Mouse (Mus musculus): Measurements from ENCODE around the gene Tbxas1. TPM values are rescaled to one million over a fixed set of nuclear protein-coding genes. Genes with fewer than 3 reads are reported as not detected.

Tbxas1 gene
- polyA plus RNA-seq, 1 experiment from 2014 or later, result 2.0 TPM

- Histone ChIP-seq H3K4me1 (replicated peaks; ENCODE audit: control insufficient read depth, insufficient read depth) (no peaks in the 10 kb centered on the region), H3K27me3 (ENCODE audit: control insufficient read depth, insufficient read depth, low read length) (no peaks in the 10 kb centered on the region), H3K9me3 (ENCODE audit: control insufficient read depth, low read length) (no peaks in the 10 kb centered on the region), H3K4me2 (replicated peaks; ENCODE audit: low read depth) (no peak overlapping the region), H3K27ac (replicated peaks) (no peak overlapping the region), H3K9ac (ENCODE audit: low read length) (no peak overlapping the region), H3K4me3 (ENCODE audit: low read depth, low read length) (no peak overlapping the region), H3K36me3 (ENCODE audit: control insufficient read depth, insufficient read depth, low read length) (no peaks in the 10 kb centered on the region)
- TF ChIP-seq EP300 (optimal IDR thresholded peaks at IDR 0.05) (no peak), CTCF (IDR thresholded peaks at IDR 0.05; ENCODE audit: low read depth) (no peak)
- ATAC-seq (ENCODE audit: low FRiP score, low TSS enrichment), result no peak
- no peak for DNase-seq (ENCODE audit: low spot score)
Measured at GRCm38 (mm10) chr6:39074186-39074585, 199.0 kb downstream of the Tbxas1 start.

- H3K4me1 ChIP-seq (replicated peaks; ENCODE audit: control insufficient read depth, insufficient read depth), result no peaks in the 10 kb centered on the region
- ATAC-seq (ENCODE audit: low FRiP score, low TSS enrichment), result no peak
- no peak overlapping the region for H3K9ac ChIP-seq (ENCODE audit: low read length)
- no peak overlapping the region for H3K4me3 ChIP-seq (ENCODE audit: low read depth, low read length)
- H3K36me3 ChIP-seq (ENCODE audit: control insufficient read depth, insufficient read depth, low read length), result no peaks in the 10 kb centered on the region
- no peak for DNase-seq (ENCODE audit: low spot score)
- no peak overlapping the region for H3K4me2 ChIP-seq (replicated peaks; ENCODE audit: low read depth)
- H3K27me3 ChIP-seq (ENCODE audit: control insufficient read depth, insufficient read depth, low read length), result no peaks in the 10 kb centered on the region
- no peak for TF ChIP-seq CTCF (IDR thresholded peaks at IDR 0.05; ENCODE audit: low read depth)
- TF ChIP-seq EP300 (optimal IDR thresholded peaks at IDR 0.05), result no peak
- no peaks in the 10 kb centered on the region for H3K9me3 ChIP-seq (ENCODE audit: control insufficient read depth, low read length)
- H3K27ac ChIP-seq (replicated peaks), result no peak overlapping the region
Measured at GRCm38 (mm10) chr6:39076498-39076897, 201.3 kb downstream of the Tbxas1 start.

GRCm38 (mm10) chr6:39104631-39105030 is 229.4 kb downstream of the Tbxas1 start:
- WGBS, result 81% methylated on average over 4 of the region's 4 CpGs
- ATAC-seq (ENCODE audit: low FRiP score, low TSS enrichment), result no peak

GRCm38 (mm10) chr6:39106812-39107211 is 231.6 kb downstream of the Tbxas1 start:
- Histone ChIP-seq H3K9ac (ENCODE audit: low read length) (no peak overlapping the region), H3K36me3 (ENCODE audit: control insufficient read depth, insufficient read depth, low read length) (peaks cover 5% of the 10 kb centered on the region; the same call in 1 of the 2 replicates), H3K4me2 (replicated peaks; ENCODE audit: low read depth) (no peak overlapping the region), H3K27me3 (ENCODE audit: control insufficient read depth, insufficient read depth, low read length) (no peaks in the 10 kb centered on the region), H3K27ac (replicated peaks) (no peak overlapping the region), H3K4me3 (ENCODE audit: low read depth, low read length) (no peak overlapping the region), H3K4me1 (replicated peaks; ENCODE audit: control insufficient read depth, insufficient read depth) (no peaks in the 10 kb centered on the region), H3K9me3 (ENCODE audit: control insufficient read depth, low read length) (no peaks in the 10 kb centered on the region)
- TF ChIP-seq EP300 (optimal IDR thresholded peaks at IDR 0.05) (no peak), CTCF (IDR thresholded peaks at IDR 0.05; ENCODE audit: low read depth) (peak; percentile 58)
- 53% methylated on average over 2 of the region's 2 CpGs for WGBS
- DNase-seq (ENCODE audit: low spot score) (no peak), ATAC-seq (ENCODE audit: low FRiP score, low TSS enrichment) (no peak)

More at GRCm38 (mm10) chr6:39104631-39105030, 229.4 kb downstream of the Tbxas1 start:
- Histone ChIP-seq H3K27ac (replicated peaks) (no peak overlapping the region), H3K4me1 (replicated peaks; ENCODE audit: control insufficient read depth, insufficient read depth) (no peaks in the 10 kb centered on the region), H3K36me3 (ENCODE audit: control insufficient read depth, insufficient read depth, low read length) (no peaks in the 10 kb centered on the region; the same call in 1 of the 2 replicates), H3K27me3 (ENCODE audit: control insufficient read depth, insufficient read depth, low read length) (no peaks in the 10 kb centered on the region), H3K4me3 (ENCODE audit: low read depth, low read length) (no peak overlapping the region), H3K4me2 (replicated peaks; ENCODE audit: low read depth) (no peak overlapping the region), H3K9me3 (ENCODE audit: control insufficient read depth, low read length) (no peaks in the 10 kb centered on the region), H3K9ac (ENCODE audit: low read length) (no peak overlapping the region)
- no peak for DNase-seq (ENCODE audit: low spot score)
- no peak for TF ChIP-seq EP300 (optimal IDR thresholded peaks at IDR 0.05)
- no peak for TF ChIP-seq CTCF (IDR thresholded peaks at IDR 0.05; ENCODE audit: low read depth)

- Histone ChIP-seq H3K36me3 (ENCODE audit: control insufficient read depth, insufficient read depth, low read length) (peaks cover 5% of the 10 kb centered on the region; the same call in 1 of the 2 replicates), H3K27ac (replicated peaks) (no peak overlapping the region), H3K9me3 (ENCODE audit: control insufficient read depth, low read length) (no peaks in the 10 kb centered on the region), H3K4me2 (replicated peaks; ENCODE audit: low read depth) (no peak overlapping the region), H3K27me3 (ENCODE audit: control insufficient read depth, insufficient read depth, low read length) (no peaks in the 10 kb centered on the region), H3K9ac (ENCODE audit: low read length) (no peak overlapping the region), H3K4me1 (replicated peaks; ENCODE audit: control insufficient read depth, insufficient read depth) (no peaks in the 10 kb centered on the region), H3K4me3 (ENCODE audit: low read depth, low read length) (no peak overlapping the region)
- ATAC-seq (ENCODE audit: low FRiP score, low TSS enrichment), result no peak
- WGBS, result 92% methylated on average over 3 of the region's 3 CpGs
- no peak for TF ChIP-seq CTCF (IDR thresholded peaks at IDR 0.05; ENCODE audit: low read depth)
- no peak for TF ChIP-seq EP300 (optimal IDR thresholded peaks at IDR 0.05)
- DNase-seq (ENCODE audit: low spot score), result no peak
Measured at GRCm38 (mm10) chr6:39112701-39113100, 237.5 kb downstream of the Tbxas1 start.

- H3K36me3 ChIP-seq (ENCODE audit: control insufficient read depth, insufficient read depth, low read length), result peaks cover 5% of the 10 kb centered on the region; the same call in 1 of the 2 replicates
- DNase-seq (ENCODE audit: low spot score) (no peak), ATAC-seq (ENCODE audit: low FRiP score, low TSS enrichment) (no peak)
- 87% methylated on average over 3 of the region's 3 CpGs for WGBS
- H3K4me3 ChIP-seq (ENCODE audit: low read depth, low read length), result no peak overlapping the region
- no peaks in the 10 kb centered on the region for H3K4me1 ChIP-seq (replicated peaks; ENCODE audit: control insufficient read depth, insufficient read depth)
- no peaks in the 10 kb centered on the region for H3K9me3 ChIP-seq (ENCODE audit: control insufficient read depth, low read length)
- no peaks in the 10 kb centered on the region for H3K27me3 ChIP-seq (ENCODE audit: control insufficient read depth, insufficient read depth, low read length)
- no peak overlapping the region for H3K4me2 ChIP-seq (replicated peaks; ENCODE audit: low read depth)
- TF ChIP-seq CTCF (IDR thresholded peaks at IDR 0.05; ENCODE audit: low read depth) (no peak), EP300 (optimal IDR thresholded peaks at IDR 0.05) (no peak)
- H3K27ac ChIP-seq (replicated peaks), result no peak overlapping the region
- no peak overlapping the region for H3K9ac ChIP-seq (ENCODE audit: low read length)
Measured at GRCm38 (mm10) chr6:39113141-39113540, 237.9 kb downstream of the Tbxas1 start.
